Mouse (Mus musculus): ENCODE data around the gene Abraxas2. TPM values are rescaled to one million over a fixed set of nuclear protein-coding genes. Genes with fewer than 3 reads are reported as not detected.

The Abraxas2 gene
- total and polyA plus RNA-seq, 3 experiments = 30.1 to 31.1 TPM; not detected in 1

GRCm38 (mm10) chr7:132810879-132811278, 48.1 kb upstream of the Abraxas2 start (continued):
- TF ChIP-seq TCF12 (IDR thresholded peaks at IDR 0.05; ENCODE audit: low read depth, low read length) (0 out of 2 replicates have a peak, but pooled peaks have one; percentile 34), ZMIZ1 (IDR thresholded peaks at IDR 0.05; ENCODE audit: low read depth, low read length) (no peak), ZNF384 (IDR thresholded peaks at IDR 0.05; ENCODE audit: low read depth, low read length) (no peak), USF2 (IDR thresholded peaks at IDR 0.05; ENCODE audit: borderline replicate concordance in 1 of 2, insufficient read depth in 1 of 2, low read depth in 1 of 2, low read length in 2 of 2) (no peak)

- peak overlapping the region; percentile 89 for H3K27ac ChIP-seq (ENCODE audit: control insufficient read depth, low read depth, low read length)
- H3K36me3 ChIP-seq (ENCODE audit: control insufficient read depth in 1 of 2, insufficient read depth in 2 of 2, low read length in 2 of 2) = peaks cover 0 to 6% of the 10 kb centered on the region in 2 experiments; a peak in 2 of 4 replicates
- H3K9ac ChIP-seq (ENCODE audit: control insufficient read depth, low read depth, low read length, poor library complexity, severe bottlenecking) = peak overlapping the region; percentile 82
- peaks cover 43% of the 10 kb centered on the region for H3K79me2 ChIP-seq (ENCODE audit: control insufficient read depth, insufficient read depth, low read length, poor library complexity)
- peak overlapping the region; percentile 74 to 91 for H3K4me3 ChIP-seq (ENCODE audit: control insufficient read depth in 1 of 2, insufficient read depth in 1 of 2, low read depth in 2 of 2, low read length in 2 of 2)
- no peaks in the 10 kb centered on the region for H3K27me3 ChIP-seq (ENCODE audit: control insufficient read depth in 1 of 2, insufficient read depth in 2 of 2, low read length in 2 of 2)
- no peaks in the 10 kb centered on the region for H3K9me3 ChIP-seq (replicated peaks; ENCODE audit: insufficient read depth, low read length)
- peak; percentile 86 for DNase-seq (ENCODE audit: low read depth, low spot score)
- H3K4me1 ChIP-seq (ENCODE audit: control insufficient read depth in 1 of 2, insufficient read depth in 2 of 2, low read length in 2 of 2) = peaks cover 2 to 5% of the 10 kb centered on the region in 2 experiments; a peak in 3 of 4 replicates
- TF ChIP-seq USF2 (IDR thresholded peaks at IDR 0.05; ENCODE audit: borderline replicate concordance in 1 of 2, insufficient read depth in 1 of 2, low read depth in 1 of 2, low read length in 2 of 2) = no peak
- 0 out of 2 replicates have a peak, but pooled peaks have one; percentile 16 for TF ChIP-seq MYC (IDR thresholded peaks at IDR 0.05; ENCODE audit: low read depth, low read length)
- no peak for TF ChIP-seq MAX (IDR thresholded peaks at IDR 0.05; ENCODE audit: low read length)
- no peak for TF ChIP-seq USF1 (IDR thresholded peaks at IDR 0.05; ENCODE audit: low read depth, low read length)
- no peak for TF ChIP-seq TAL1 (IDR thresholded peaks at IDR 0.05; ENCODE audit: low read length)
- peak; percentile 60 for TF ChIP-seq GATA1 (IDR thresholded peaks at IDR 0.05; ENCODE audit: low read depth, low read length)
- no peak for TF ChIP-seq GABPA (IDR thresholded peaks at IDR 0.05; ENCODE audit: low read depth, low read length)
- no peak for TF ChIP-seq POLR2AphosphoS5 (IDR thresholded peaks at IDR 0.05; ENCODE audit: borderline replicate concordance, low read depth, low read length)
- TF ChIP-seq CHD2 (IDR thresholded peaks at IDR 0.05; ENCODE audit: low read length) = no peak
- TF ChIP-seq TCF12 (IDR thresholded peaks at IDR 0.05; ENCODE audit: low read depth, low read length) = no peak
- TF ChIP-seq E2F4 (IDR thresholded peaks at IDR 0.05; ENCODE audit: borderline replicate concordance, low read depth, low read length) = no peak
- TF ChIP-seq CTCF (IDR thresholded peaks at IDR 0.05 in 2 of 3, conservative IDR thresholded peaks at IDR 0.05 in 1 of 3; ENCODE audit: control insufficient read depth in 1 of 3, insufficient read depth in 1 of 3, low read depth in 2 of 3, low read length in 3 of 3, poor library complexity in 1 of 3, severe bottlenecking in 1 of 3) = no peak; a peak in 1 of 6 replicates
- no peak for TF ChIP-seq ZNF384 (IDR thresholded peaks at IDR 0.05; ENCODE audit: low read depth, low read length)
- TF ChIP-seq POLR2A (IDR thresholded peaks at IDR 0.05; ENCODE audit: control insufficient read depth in 1 of 2, insufficient read depth in 1 of 2, low read depth in 1 of 2, low read length in 2 of 2, poor library complexity in 1 of 2) = peak; percentile 28 to 33; a peak in 2 of 4 replicates
- no peak for TF ChIP-seq MYB (IDR thresholded peaks at IDR 0.05; ENCODE audit: low read depth, low read length)
- no peak for TF ChIP-seq MEF2A (IDR thresholded peaks at IDR 0.05; ENCODE audit: extremely low read depth, insufficient replicate concordance, low read depth, low read length, poor library complexity, severe bottlenecking)
- no peak for TF ChIP-seq BHLHE40 (IDR thresholded peaks at IDR 0.05; ENCODE audit: borderline replicate concordance, low read depth, low read length)
- no peak; the same call in 1 of the 2 replicates for TF ChIP-seq CHD1 (IDR thresholded peaks at IDR 0.05; ENCODE audit: low read depth, low read length)
- TF ChIP-seq SIN3A (IDR thresholded peaks at IDR 0.05; ENCODE audit: low read length) = peak; percentile 88
- 0 out of 2 replicates have a peak, but pooled peaks have one; percentile 8 for TF ChIP-seq HCFC1 (IDR thresholded peaks at IDR 0.05; ENCODE audit: low read depth, low read length)
- no peak for TF ChIP-seq RCOR1 (IDR thresholded peaks at IDR 0.05; ENCODE audit: low read depth, low read length)
- no peak for TF ChIP-seq SMC3 (IDR thresholded peaks at IDR 0.05; ENCODE audit: low read depth, low read length)
- TF ChIP-seq ETS1 (IDR thresholded peaks at IDR 0.05; ENCODE audit: low read depth, low read length) = peak; percentile 87
- no peak for TF ChIP-seq ZMIZ1 (IDR thresholded peaks at IDR 0.05; ENCODE audit: low read depth, low read length)
- TF ChIP-seq KAT2A (conservative IDR thresholded peaks at IDR 0.05; ENCODE audit: low read depth, low read length) = no peak
- no peak for TF ChIP-seq MAZ (IDR thresholded peaks at IDR 0.05; ENCODE audit: low read depth, low read length)
- TF ChIP-seq UBTF (IDR thresholded peaks at IDR 0.05; ENCODE audit: borderline replicate concordance, insufficient read depth, low read depth, low read length) = no peak
- TF ChIP-seq ZC3H11A (IDR thresholded peaks at IDR 0.05; ENCODE audit: low read depth, low read length) = no peak
- TF ChIP-seq ZKSCAN1 (IDR thresholded peaks at IDR 0.05; ENCODE audit: low read depth, low read length) = no peak
- TF ChIP-seq POLR2AphosphoS2 (IDR thresholded peaks at IDR 0.05; ENCODE audit: low read length) = no peak
- peak in 1 of 2 experiments; percentile 50; a peak in 2 of 4 replicates for TF ChIP-seq EP300 (IDR thresholded peaks at IDR 0.05; ENCODE audit: low read depth in 1 of 2, low read length in 2 of 2)
These were observed 47.1 kb upstream of the Abraxas2 start for GRCm38 (mm10) chr7:132811716-132812618.
